ENCODE assay signal across 12 mouse cellular contexts in genomic region chr14:27808523-27809114, GRCm38 (mm10).
A peak's percentile ranks its signal among the peaks of the same experiment; 100 is the strongest.
DNase-seq lines count a peak whose midpoint lies in the region; ATAC-seq and TF ChIP-seq lines count a peak whose summit lies in the region.
"Had no signal": no experiment of that assay in that cellular context is flagged by ENCODE, and none has a peak within 500 bp of the region (broad histone marks: within the 10 kb centered on the region; RNA-seq: fewer than 3 reads in every experiment).

No protein-coding gene starts in this region.

- 75% methylated on average over 10 of the region's 10 CpGs for WGBS in forebrain, embryonic 10.5 days
- 58% methylated on average over 10 of the region's 10 CpGs for WGBS in forebrain, embryonic 13.5 days
- 15% methylated on average over 10 of the region's 10 CpGs for WGBS in limb, embryonic 13.5 days
- WGBS in intestine, embryonic 16.5 days, result 54% methylated on average over 10 of the region's 10 CpGs

- peaks cover 5% of the 10 kb centered on the region; the same call in 1 of the 2 replicates for H3K9me3 ChIP-seq in forebrain, embryonic 10.5 days
- H3K9me3 ChIP-seq in forebrain, embryonic 13.5 days (replicated peaks), result no peaks in the 10 kb centered on the region
- peaks cover 3% of the 10 kb centered on the region; the same call in 1 of the 2 replicates for H3K9me3 ChIP-seq in limb, embryonic 13.5 days
- no peaks in the 10 kb centered on the region for H3K9me3 ChIP-seq in intestine, embryonic 16.5 days (ENCODE audit: control insufficient read depth, low read length)
- H3K9me3 ChIP-seq: liver, embryonic 13.5 days; midbrain, embryonic 12.5 days had no signal

- H3K4me2 ChIP-seq in forebrain, embryonic 13.5 days, result no peak overlapping the region
- H3K4me2 ChIP-seq in limb, embryonic 13.5 days (replicated peaks), result peak overlapping the region; percentile 49
- no peak overlapping the region for H3K4me2 ChIP-seq in intestine, embryonic 16.5 days (ENCODE audit: low read depth, low read length)
- H3K4me2 ChIP-seq: liver, embryonic 13.5 days; midbrain, embryonic 12.5 days had no signal

- no peak for TF ChIP-seq CTCF in layer of hippocampus, adult 2 months (conservative IDR thresholded peaks at IDR 0.05)

- peaks cover 15% of the 10 kb centered on the region for H3K27me3 ChIP-seq in forebrain, embryonic 10.5 days (ENCODE audit: poor library complexity, severe bottlenecking)
- H3K27me3 ChIP-seq in forebrain, embryonic 13.5 days, result no peaks in the 10 kb centered on the region
- peaks cover 21% of the 10 kb centered on the region for H3K27me3 ChIP-seq in limb, embryonic 13.5 days
- no peaks in the 10 kb centered on the region for H3K27me3 ChIP-seq in intestine, embryonic 16.5 days (replicated peaks; ENCODE audit: control insufficient read depth, insufficient read depth, low read length)
- H3K27me3 ChIP-seq: liver, embryonic 13.5 days had no signal

- peak; percentile 8 for DNase-seq in forebrain, embryonic 10.5 days (ENCODE audit: extremely low spot score, low spot score)
- no peak for DNase-seq in layer of hippocampus, adult 2 months (ENCODE audit: low spot score in 2 of 2)
- DNase-seq in layer of hippocampus, adult 8-10 months (ENCODE audit: low spot score in 2 of 2), result no peak
- DNase-seq in NIH3T3 (ENCODE audit: low read depth), result peak; percentile 43
- no peak for DNase-seq in frontal cortex, adult 2 months (ENCODE audit: extremely low spot score in 1 of 2, low spot score in 1 of 2)
- DNase-seq: liver, embryonic 13.5 days had no signal

- H3K4me3 ChIP-seq in forebrain, embryonic 10.5 days, result no peak overlapping the region
- no peak overlapping the region for H3K4me3 ChIP-seq in forebrain, embryonic 13.5 days
- H3K4me3 ChIP-seq in layer of hippocampus, adult 2 months, result no peak overlapping the region
- peak overlapping the region; percentile 15 for H3K4me3 ChIP-seq in limb, embryonic 13.5 days
- no peak overlapping the region for H3K4me3 ChIP-seq in intestine, embryonic 16.5 days (ENCODE audit: low read length)
- H3K4me3 ChIP-seq: erythroblast, embryonic 14.5 days; liver, embryonic 13.5 days; midbrain, embryonic 12.5 days had no signal

- H3K4me1 ChIP-seq in forebrain, embryonic 10.5 days, result peaks cover 30% of the 10 kb centered on the region
- H3K4me1 ChIP-seq in forebrain, embryonic 13.5 days, result peaks cover 11% of the 10 kb centered on the region
- H3K4me1 ChIP-seq in limb, embryonic 13.5 days, result peaks cover 23% of the 10 kb centered on the region
- no peaks in the 10 kb centered on the region for H3K4me1 ChIP-seq in intestine, embryonic 16.5 days (ENCODE audit: control insufficient read depth, insufficient read depth, low read length)
- H3K4me1 ChIP-seq: liver, embryonic 13.5 days had no signal

- H3K27ac ChIP-seq in forebrain, embryonic 10.5 days, result no peak overlapping the region
- H3K27ac ChIP-seq in forebrain, embryonic 13.5 days, result no peak overlapping the region
- H3K27ac ChIP-seq in layer of hippocampus, adult 2 months, result peak overlapping the region; percentile 87; the same call in 1 of the 2 replicates
- 0 out of 2 replicates have a peak overlapping the region, but pooled peaks have one; percentile 44 for H3K27ac ChIP-seq in limb, embryonic 13.5 days
- H3K27ac ChIP-seq in intestine, embryonic 16.5 days (ENCODE audit: low read length), result no peak overlapping the region
- H3K27ac ChIP-seq: liver, embryonic 13.5 days; midbrain, embryonic 12.5 days had no signal

- H3K36me3 ChIP-seq in forebrain, embryonic 10.5 days (replicated peaks), result no peaks in the 10 kb centered on the region
- H3K36me3 ChIP-seq in forebrain, embryonic 13.5 days (ENCODE audit: poor library complexity, severe bottlenecking), result no peaks in the 10 kb centered on the region
- no peaks in the 10 kb centered on the region for H3K36me3 ChIP-seq in limb, embryonic 13.5 days
- H3K36me3 ChIP-seq in intestine, embryonic 16.5 days (ENCODE audit: control insufficient read depth, insufficient read depth, low read length), result no peaks in the 10 kb centered on the region
- H3K36me3 ChIP-seq: liver, embryonic 13.5 days; midbrain, embryonic 12.5 days had no signal

- H3K9ac ChIP-seq in forebrain, embryonic 13.5 days, result no peak overlapping the region
- no peak overlapping the region for H3K9ac ChIP-seq in limb, embryonic 13.5 days
- H3K9ac ChIP-seq in intestine, embryonic 16.5 days (ENCODE audit: low read depth, low read length), result no peak overlapping the region
- H3K9ac ChIP-seq: forebrain, postnatal 0 days; liver, embryonic 13.5 days; midbrain, embryonic 12.5 days had no signal

- ATAC-seq in forebrain, embryonic 13.5 days, result no peak
- 0 out of 2 replicates have a peak, but pooled peaks have one; percentile 59 for ATAC-seq in limb, embryonic 13.5 days (ENCODE audit: low FRiP score, low read depth)
- no peak for ATAC-seq in intestine, embryonic 16.5 days

Comparison
In these comparisons a context has a peak if more than half of its experiments do, and no peak if none do; other contexts are left out.
1. DNase-seq: peak in forebrain, embryonic 10.5 days (single experiment) and NIH3T3 (single experiment); none in layer of hippocampus, adult 2 months (0 of 2), layer of hippocampus, adult 8-10 months (0 of 2) and frontal cortex, adult 2 months (0 of 2).
2. H3K27ac ChIP-seq: peak in layer of hippocampus, adult 2 months (single experiment) and limb, embryonic 13.5 days (single experiment); none in forebrain, embryonic 10.5 days (single experiment), forebrain, embryonic 13.5 days (single experiment) and intestine, embryonic 16.5 days (single experiment).